Mouse (Mus musculus) layer of hippocampus, adult 2 months (tissue): ENCODE data around the gene Gab1. TPM values are rescaled to one million over a fixed set of nuclear protein-coding genes. Genes with fewer than 3 reads are reported as not detected.

ENCODE experiments used
- DNase-seq, 2 experiments: peaks; one replicate each; pipeline ENCODE4 v3.0.0; 2022; ENCODE audit warnings: low spot score in 2 of 2
- H3K27ac ChIP-seq: fragments of 200-600 bp; 2 replicates; pipeline ENCODE4 v1.8.1; 2022
- H3K4me3 ChIP-seq: fragments of 200-600 bp; 2 replicates; pipeline ENCODE4 v1.8.1; 2022; ENCODE audit warnings: mild to moderate bottlenecking
- CTCF ChIP-seq: fragments of 200-600 bp; conservative IDR thresholded peaks from 2 replicates; pipeline ENCODE4 v1.8.1; 2022; ENCODE audit warnings: antibody characterized with exemption, mild to moderate bottlenecking, moderate library complexity
- total RNA-seq, 2 experiments: library from RNA; stranded (reverse); gene quantifications; 2 replicates each; pipeline ENCODE4 v1.2.3; 2021

Gab1 gene
- total RNA-seq, 2 experiments from 2014 or later = 14.8 to 17.5 TPM

GRCm38 (mm10) chr8:80810916-80811315 is 69.4 kb downstream of the Gab1 start:
- TF ChIP-seq CTCF = no peak
- peak overlapping the region; percentile 80 for H3K27ac ChIP-seq
- DNase-seq = no peak

GRCm38 (mm10) chr8:80810442-80810841 is 69.9 kb downstream of the Gab1 start:
- no peak for TF ChIP-seq CTCF
- Histone ChIP-seq H3K4me3 (no peak overlapping the region), H3K27ac (peak overlapping the region; percentile 80; the same call in 1 of the 2 replicates)
- no peak for DNase-seq

More at GRCm38 (mm10) chr8:80810916-80811315, 69.4 kb downstream of the Gab1 start:
- no peak overlapping the region for H3K4me3 ChIP-seq

GRCm38 (mm10) chr8:80807807-80808505 is 72.4 kb downstream of the Gab1 start:
- Histone ChIP-seq H3K27ac (peak overlapping the region; percentile 85), H3K4me3 (no peak overlapping the region)
- TF ChIP-seq CTCF = no peak
- DNase-seq = no peak

- Histone ChIP-seq H3K27ac (peak overlapping the region; percentile 85), H3K4me3 (no peak overlapping the region)
- DNase-seq = peak in 1 of 2 experiments; percentile 34
- no peak for TF ChIP-seq CTCF
Observed at GRCm38 (mm10) chr8:80804066-80804619, 76.2 kb downstream of the Gab1 start.

GRCm38 (mm10) chr8:80798778-80799177 is 81.5 kb downstream of the Gab1 start:
- TF ChIP-seq CTCF = peak; percentile 62
- Histone ChIP-seq H3K27ac (peak overlapping the region; percentile 60), H3K4me3 (no peak overlapping the region)
- no peak for DNase-seq

GRCm38 (mm10) chr8:80798198-80798777 is 82.0 kb downstream of the Gab1 start:
- DNase-seq = no peak
- Histone ChIP-seq H3K4me3 (no peak overlapping the region), H3K27ac (peak overlapping the region; percentile 60)
- TF ChIP-seq CTCF = no peak

GRCm38 (mm10) chr8:80796070-80796469 is 84.2 kb downstream of the Gab1 start:
- no peak for TF ChIP-seq CTCF
- H3K27ac ChIP-seq = peak overlapping the region; percentile 21; the same call in 1 of the 2 replicates
- no peak for DNase-seq
- H3K4me3 ChIP-seq = no peak overlapping the region

- DNase-seq = no peak
- H3K4me3 ChIP-seq = no peak overlapping the region
- TF ChIP-seq CTCF = no peak
- peak overlapping the region; percentile 62 for H3K27ac ChIP-seq
Observed at GRCm38 (mm10) chr8:80794585-80795509, 85.5 kb downstream of the Gab1 start.

GRCm38 (mm10) chr8:80793791-80794515 is 86.4 kb downstream of the Gab1 start:
- H3K4me3 ChIP-seq = no peak overlapping the region
- TF ChIP-seq CTCF = no peak
- H3K27ac ChIP-seq = peak overlapping the region; percentile 62
- no peak for DNase-seq

GRCm38 (mm10) chr8:80792214-80792613 is 88.1 kb downstream of the Gab1 start:
- no peak for DNase-seq
- TF ChIP-seq CTCF = peak; percentile 53
- Histone ChIP-seq H3K4me3 (no peak overlapping the region), H3K27ac (peak overlapping the region; percentile 62; the same call in 1 of the 2 replicates)

GRCm38 (mm10) chr8:80789324-80789723 is 91.0 kb downstream of the Gab1 start:
- no peak for TF ChIP-seq CTCF
- H3K27ac ChIP-seq = peak overlapping the region; percentile 51; the same call in 1 of the 2 replicates

GRCm38 (mm10) chr8:80784559-80784958 is 95.8 kb downstream of the Gab1 start:
- TF ChIP-seq CTCF = no peak
- no peak overlapping the region for H3K27ac ChIP-seq
- H3K4me3 ChIP-seq = no peak overlapping the region
- no peak for DNase-seq

More at GRCm38 (mm10) chr8:80789324-80789723, 91.0 kb downstream of the Gab1 start:
- DNase-seq = no peak
- H3K4me3 ChIP-seq = no peak overlapping the region
